ENCODE assay signal across 8 mouse cellular contexts in genomic region chr4:43039609-43040008, GRCm38 (mm10). TPM values are rescaled to one million over a fixed set of nuclear protein-coding genes. Genes with fewer than 3 reads are reported as not detected.
A peak's percentile ranks its signal among the peaks of the same experiment; 100 is the strongest.
DNase-seq lines count a peak whose midpoint lies in the region; ATAC-seq lines count a peak whose summit lies in the region.

No protein-coding gene starts in this region.

- H3K27ac ChIP-seq in kidney, embryonic 14.5 days (ENCODE audit: low read depth, low read length) = peak overlapping the region; percentile 55
- H3K27ac ChIP-seq in hindbrain, embryonic 12.5 days = peak overlapping the region; percentile 78
- H3K27ac ChIP-seq in midbrain, embryonic 14.5 days (replicated peaks; ENCODE audit: low read depth, low read length) = peak overlapping the region; percentile 78

- peak overlapping the region; percentile 74 for H3K9ac ChIP-seq in kidney, embryonic 14.5 days (ENCODE audit: low read depth, low read length)
- H3K9ac ChIP-seq in hindbrain, embryonic 12.5 days = peak overlapping the region; percentile 87
- peak overlapping the region; percentile 77 for H3K9ac ChIP-seq in midbrain, embryonic 14.5 days (replicated peaks; ENCODE audit: low read length)

- peaks cover 16% of the 10 kb centered on the region for H3K4me1 ChIP-seq in kidney, embryonic 14.5 days (ENCODE audit: control insufficient read depth, insufficient read depth, low read length)
- H3K4me1 ChIP-seq in hindbrain, embryonic 12.5 days = peaks cover 42% of the 10 kb centered on the region
- peaks cover 49% of the 10 kb centered on the region for H3K4me1 ChIP-seq in midbrain, embryonic 14.5 days (ENCODE audit: control insufficient read depth, insufficient read depth, low read length)

- H3K9me3 ChIP-seq in kidney, embryonic 14.5 days (ENCODE audit: control insufficient read depth, low read length) = no peaks in the 10 kb centered on the region
- no peaks in the 10 kb centered on the region for H3K9me3 ChIP-seq in hindbrain, embryonic 12.5 days (replicated peaks)
- no peaks in the 10 kb centered on the region for H3K9me3 ChIP-seq in midbrain, embryonic 14.5 days (ENCODE audit: control insufficient read depth, low read length)

- H3K36me3 ChIP-seq in kidney, embryonic 14.5 days (ENCODE audit: control insufficient read depth, insufficient read depth, low read length) = peaks cover 7% of the 10 kb centered on the region; the same call in 1 of the 2 replicates
- H3K36me3 ChIP-seq in hindbrain, embryonic 12.5 days = peaks cover 24% of the 10 kb centered on the region
- H3K36me3 ChIP-seq in midbrain, embryonic 14.5 days (ENCODE audit: control insufficient read depth, insufficient read depth, low read length) = peaks cover 25% of the 10 kb centered on the region

- H3K4me2 ChIP-seq in kidney, embryonic 14.5 days (replicated peaks; ENCODE audit: low read depth, low read length) = peak overlapping the region; percentile 80
- H3K4me2 ChIP-seq in hindbrain, embryonic 12.5 days (replicated peaks) = peak overlapping the region; percentile 83
- H3K4me2 ChIP-seq in midbrain, embryonic 14.5 days (ENCODE audit: low read length) = peak overlapping the region; percentile 85

- no peak for DNase-seq in kidney, adult 9 months
- DNase-seq in ZHBTc4 (ENCODE audit: low read depth, low spot score) = peak; percentile 18
- peak; percentile 8 for DNase-seq in midbrain, embryonic 14.5 days
- no peak for DNase-seq in right cerebral cortex, postnatal 25 days
- DNase-seq in c-Kit-positive CD71-positive TER-119-positive erythroid progenitor cells, embryonic 14.5 days (ENCODE audit: low spot score) = no peak

- no peaks in the 10 kb centered on the region for H3K27me3 ChIP-seq in kidney, embryonic 14.5 days (ENCODE audit: control insufficient read depth, insufficient read depth, low read length)
- no peaks in the 10 kb centered on the region for H3K27me3 ChIP-seq in hindbrain, embryonic 12.5 days
- no peaks in the 10 kb centered on the region for H3K27me3 ChIP-seq in midbrain, embryonic 14.5 days (ENCODE audit: control insufficient read depth, insufficient read depth, low read length)

- no peak for ATAC-seq in kidney, embryonic 14.5 days (ENCODE audit: low FRiP score, low TSS enrichment)
- ATAC-seq in hindbrain, embryonic 12.5 days (ENCODE audit: low FRiP score) = no peak; the same call in 1 of the 2 replicates
- ATAC-seq in midbrain, embryonic 14.5 days (ENCODE audit: low FRiP score, low TSS enrichment) = no peak; the same call in 1 of the 2 replicates
- no peak for ATAC-seq in activated CD4-positive, CD25-positive, alpha-beta regulatory T cell, adult 4 months

- whole genome bisulfite sequencing in kidney, embryonic 14.5 days = 0% methylated on average over 11 of the region's 11 CpGs
- WGBS in hindbrain, embryonic 12.5 days = 4% methylated on average over 11 of the region's 11 CpGs
- WGBS in midbrain, embryonic 14.5 days = under 1% methylated on average over 11 of the region's 11 CpGs

- peak overlapping the region; percentile 69 for H3K4me3 ChIP-seq in kidney, embryonic 14.5 days (ENCODE audit: low read length)
- H3K4me3 ChIP-seq in hindbrain, embryonic 12.5 days = peak overlapping the region; percentile 67
- peak overlapping the region; percentile 61 for H3K4me3 ChIP-seq in midbrain, embryonic 14.5 days (replicated peaks; ENCODE audit: low read depth, low read length)

RNA-seq across cellular contexts. Expression of gene Fam214b, which starts 6.4 kb away (rescaled TPM):
- 6.8 and 8.3 TPM in 2 replicates for polyA plus RNA-seq in kidney, embryonic 14.5 days (2014; fragmentation: Nextera tagmentation; extraction: Ambion mirVana)
- 36.2 and 36.6 TPM in 2 replicates for polyA plus RNA-seq in hindbrain, embryonic 12.5 days (2016; fragmentation: Nextera tagmentation; extraction: Ambion mirVana)
- polyA plus RNA-seq in midbrain, embryonic 14.5 days (2014; fragmentation: Nextera tagmentation; extraction: Ambion mirVana) = 32.5 and 35.4 TPM in 2 replicates
- 1 to 10 TPM; 2.9 to 4.0 TPM for polyA plus RNA-seq in activated CD4-positive, CD25-positive, alpha-beta regulatory T cell, adult 4 months (2017; shearing (Covaris generic))

RNA-seq across cellular contexts. Expression of gene Stoml2, which starts 8.1 kb away (rescaled TPM):
- 353 and 454 TPM in 2 replicates for polyA plus RNA-seq in kidney, embryonic 14.5 days (2014; fragmentation: Nextera tagmentation; extraction: Ambion mirVana)
- polyA plus RNA-seq in hindbrain, embryonic 12.5 days (2016; fragmentation: Nextera tagmentation; extraction: Ambion mirVana) = 243 and 249 TPM in 2 replicates
- 219 and 222 TPM in 2 replicates for polyA plus RNA-seq in midbrain, embryonic 14.5 days (2014; fragmentation: Nextera tagmentation; extraction: Ambion mirVana)
- polyA plus RNA-seq in activated CD4-positive, CD25-positive, alpha-beta regulatory T cell, adult 4 months (2017; shearing (Covaris generic)) = 100 to 1,000 TPM; 119 to 161 TPM

RNA-seq across cellular contexts. Expression of gene Pigo, which starts 14.0 kb away (rescaled TPM):
- 14.5 and 21.0 TPM in 2 replicates for polyA plus RNA-seq in kidney, embryonic 14.5 days (2014; fragmentation: Nextera tagmentation; extraction: Ambion mirVana)
- polyA plus RNA-seq in hindbrain, embryonic 12.5 days (2016; fragmentation: Nextera tagmentation; extraction: Ambion mirVana) = 25.2 and 28.9 TPM in 2 replicates
- polyA plus RNA-seq in midbrain, embryonic 14.5 days (2014; fragmentation: Nextera tagmentation; extraction: Ambion mirVana) = 23.3 and 26.4 TPM in 2 replicates
- 10 to 100 TPM; 14.1 to 14.6 TPM for polyA plus RNA-seq in activated CD4-positive, CD25-positive, alpha-beta regulatory T cell, adult 4 months (2017; shearing (Covaris generic))

RNA-seq across cellular contexts. Expression of gene Unc13b, which starts 19.1 kb away (rescaled TPM):
- 5.6 and 9.0 TPM in 2 replicates for polyA plus RNA-seq in kidney, embryonic 14.5 days (2014; fragmentation: Nextera tagmentation; extraction: Ambion mirVana)
- 27.8 and 29.4 TPM in 2 replicates for polyA plus RNA-seq in hindbrain, embryonic 12.5 days (2016; fragmentation: Nextera tagmentation; extraction: Ambion mirVana)
- 14.3 and 20.4 TPM in 2 replicates for polyA plus RNA-seq in midbrain, embryonic 14.5 days (2014; fragmentation: Nextera tagmentation; extraction: Ambion mirVana)
- under 1 TPM in 1 of 2 experiments, not detected in 1; 0.08 TPM for polyA plus RNA-seq in activated CD4-positive, CD25-positive, alpha-beta regulatory T cell, adult 4 months (2017; shearing (Covaris generic))

RNA-seq across cellular contexts. Expression of gene Fancg, which starts 29.3 kb away (rescaled TPM):
- 11.8 and 16.9 TPM in 2 replicates for polyA plus RNA-seq in kidney, embryonic 14.5 days (2014; fragmentation: Nextera tagmentation; extraction: Ambion mirVana)
- 20.5 and 21.6 TPM in 2 replicates for polyA plus RNA-seq in hindbrain, embryonic 12.5 days (2016; fragmentation: Nextera tagmentation; extraction: Ambion mirVana)
- polyA plus RNA-seq in midbrain, embryonic 14.5 days (2014; fragmentation: Nextera tagmentation; extraction: Ambion mirVana) = 17.4 and 20.4 TPM in 2 replicates
- 10 to 100 TPM; 16.5 to 27.4 TPM for polyA plus RNA-seq in activated CD4-positive, CD25-positive, alpha-beta regulatory T cell, adult 4 months (2017; shearing (Covaris generic))

Comparison
In these comparisons a context has a peak if more than half of its experiments do, and no peak if none do; other contexts are left out.
1. DNase-seq: peak in ZHBTc4 (single experiment) and midbrain, embryonic 14.5 days (single experiment); none in kidney, adult 9 months (single experiment), right cerebral cortex, postnatal 25 days (single experiment) and c-Kit-positive CD71-positive TER-119-positive erythroid progenitor cells, embryonic 14.5 days (single experiment).
2. Peak in every context shown above with its lines, with median percentiles within 50 percentile points of each other: H3K27ac ChIP-seq, H3K4me2 ChIP-seq, H3K4me3 ChIP-seq and H3K9ac ChIP-seq.